Mouse (Mus musculus) heart, embryonic 14.5 days (tissue): ENCODE data around the gene Hes1. TPM values are rescaled to one million over a fixed set of nuclear protein-coding genes. Genes with fewer than 3 reads are reported as not detected.

Experiments
- ATAC-seq: fragments of 200-750 bp; cut with Nextera tagmentation; 2 replicates; pipeline ENCODE4 v1.8.0; 2017; ENCODE audit warnings: low read depth, moderate TSS enrichment; ENCODE audit not compliant: insufficient number of reproducible peaks, insufficient read depth, low FRiP score
- H3K27ac ChIP-seq, 2 experiments: fragments of 200-500 bp in 1 of 2; fragments of 300-500 bp in 1 of 2; sonication (generic) in 1 of 2; replicated peaks in 1 of 2; 2 replicates each; pipeline ENCODE4 v1.5.1; 2012 to 2014; ENCODE audit warnings: low read depth in 2 of 2, low read length in 2 of 2, control low read depth in 1 of 2, mild to moderate bottlenecking in 1 of 2, mixed read lengths in 1 of 2; ENCODE audit not compliant: control insufficient read depth in 1 of 2, insufficient read depth in 1 of 2
- H3K27me3 ChIP-seq: fragments of 300-500 bp; sonication (generic); 2 replicates; pipeline ENCODE4 v1.6.1; 2014; ENCODE audit warnings: mild to moderate bottlenecking, low read length, control low read depth; ENCODE audit not compliant: control insufficient read depth, insufficient read depth
- H3K36me3 ChIP-seq: fragments of 300-500 bp; sonication (generic); 2 replicates; pipeline ENCODE4 v1.6.1; 2014; ENCODE audit warnings: mild to moderate bottlenecking, control low read depth, low read length, mixed read lengths; ENCODE audit not compliant: control insufficient read depth, insufficient read depth
- H3K4me1 ChIP-seq, 2 experiments: fragments of 200-500 bp in 1 of 2; fragments of 300-500 bp in 1 of 2; sonication (generic) in 1 of 2; 2 replicates each; pipeline ENCODE4 v1.6.1; 2012 to 2014; ENCODE audit warnings: low read length in 2 of 2, control low read depth in 1 of 2, mixed read lengths in 1 of 2; ENCODE audit not compliant: control insufficient read depth in 2 of 2, insufficient read depth in 2 of 2
- H3K4me2 ChIP-seq: fragments of 300-500 bp; sonication (generic); 2 replicates; pipeline ENCODE4 v1.6.1; 2014; ENCODE audit warnings: mild to moderate bottlenecking, low read length
- H3K4me3 ChIP-seq, 2 experiments: fragments of 200-500 bp in 1 of 2; fragments of 300-500 bp in 1 of 2; sonication (generic) in 1 of 2; 2 replicates each; pipeline ENCODE4 v1.5.1; 2012 to 2014; ENCODE audit warnings: low read length in 2 of 2, mild to moderate bottlenecking in 2 of 2, control low read depth in 1 of 2, low read depth in 1 of 2, moderate library complexity in 1 of 2; ENCODE audit not compliant: control insufficient read depth in 1 of 2, insufficient read depth in 1 of 2
- H3K9ac ChIP-seq: fragments of 300-500 bp; sonication (generic); 2 replicates; pipeline ENCODE4 v1.6.1; 2014; ENCODE audit warnings: mild to moderate bottlenecking, low read length
- H3K9me3 ChIP-seq: fragments of 300-500 bp; sonication (generic); 2 replicates; pipeline ENCODE4 v1.6.1; 2016; ENCODE audit warnings: low read length, control low read depth; ENCODE audit not compliant: control insufficient read depth
- WGBS: fragments of 180-500 bp; shearing (Covaris S2); extraction: QIAGEN DNeasy Blood & Tissue Kit; methylation state at CpG from one replicate; pipeline ENCODE4 v1.1.7; 2014; 5-methylcytosine and 5-hydroxymethylcytosine counted together
- polyA plus RNA-seq: library from polyadenylated mRNA; unstranded; fragments of >200 nt; fragmentation: Nextera tagmentation; extraction: Ambion mirVana; gene quantifications from 2 replicates; pipeline ENCODE4 v1.2.1, GENCODE M21; 2014

Gene Hes1
- 23.1 and 25.4 TPM in 2 replicates for polyA plus RNA-seq

DNA sequence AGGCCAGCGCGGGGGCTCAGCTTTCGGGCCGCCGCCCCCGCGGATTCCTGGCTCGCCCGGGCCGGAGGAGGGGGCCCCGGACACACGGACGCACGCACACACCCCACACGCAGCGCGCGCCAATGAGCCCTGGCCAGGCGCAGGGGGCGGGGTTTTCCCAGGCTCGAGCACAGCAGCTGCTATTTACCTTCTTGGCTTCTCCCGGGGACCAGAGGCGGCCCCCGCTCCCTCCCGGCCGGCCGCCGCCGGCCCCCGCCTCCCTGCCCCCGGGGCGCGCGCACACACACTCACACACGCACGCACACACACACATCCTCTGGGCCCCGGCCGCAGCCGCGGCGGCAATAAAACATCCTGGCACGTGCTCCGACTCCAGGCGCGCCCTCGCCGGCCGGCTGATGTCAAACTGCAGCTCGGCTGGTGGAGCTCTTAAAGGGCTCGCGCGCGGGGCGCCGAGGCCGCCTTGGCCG lies at the start of gene Hes1:
Hes1 (plus strand) TSS at position 401 of the 470 bp plus-strand sequence.
- peaks cover 41 to 51% of the 10 kb centered on the region in 2 experiments for H3K4me1 ChIP-seq
- no peaks in the 10 kb centered on the region for H3K9me3 ChIP-seq
- H3K9ac ChIP-seq: peak within 1 kb of the TSS; percentile 90
- H3K36me3 ChIP-seq: no peaks in the 10 kb centered on the region
- no peaks in the 10 kb centered on the region for H3K27me3 ChIP-seq
- ATAC-seq: peak; percentile 81
- H3K4me3 ChIP-seq: peak within 1 kb of the TSS; percentile 77 to 80
- peak within 1 kb of the TSS; percentile 86 for H3K4me2 ChIP-seq
- 0% methylated on average over 33 of the region's 57 CpGs for WGBS
- peak within 1 kb of the TSS; percentile 97 to 100 for H3K27ac ChIP-seq

DNA sequence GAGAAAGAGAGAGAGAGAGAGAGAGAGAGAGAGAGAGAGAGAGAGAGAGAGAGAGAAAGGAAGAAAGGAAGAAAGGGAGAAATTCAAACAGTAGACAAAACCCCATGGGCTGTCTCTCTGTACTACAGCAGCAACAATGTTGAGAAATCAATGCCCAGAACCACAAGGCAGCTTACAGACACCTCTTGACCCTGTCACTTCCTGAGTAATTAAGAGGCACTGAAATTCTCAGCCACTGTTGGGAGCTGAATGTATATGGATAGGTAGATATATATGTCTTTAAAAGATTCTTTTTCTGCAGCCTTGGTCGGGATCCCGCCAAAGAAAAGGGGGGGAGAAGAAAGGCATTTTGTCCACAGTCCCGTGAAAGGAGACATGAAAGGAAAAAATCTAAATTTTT lies 48.1 kb upstream of the Hes1 start:
- Histone ChIP-seq H3K4me3 (no peak overlapping the region), H3K9ac (no peak overlapping the region), H3K9me3 (no peaks in the 10 kb centered on the region), H3K27ac (no peak overlapping the region), H3K27me3 (0 out of 2 replicates have a peak, but pooled peaks cover 4% of the 10 kb centered on the region), H3K4me1 (peaks cover 5 to 16% of the 10 kb centered on the region in 2 experiments; a peak in 3 of 4 replicates), H3K4me2 (no peak overlapping the region), H3K36me3 (no peaks in the 10 kb centered on the region)
- no peak for ATAC-seq
- 55% methylated on average over 3 of the region's 3 CpGs for WGBS

DNA sequence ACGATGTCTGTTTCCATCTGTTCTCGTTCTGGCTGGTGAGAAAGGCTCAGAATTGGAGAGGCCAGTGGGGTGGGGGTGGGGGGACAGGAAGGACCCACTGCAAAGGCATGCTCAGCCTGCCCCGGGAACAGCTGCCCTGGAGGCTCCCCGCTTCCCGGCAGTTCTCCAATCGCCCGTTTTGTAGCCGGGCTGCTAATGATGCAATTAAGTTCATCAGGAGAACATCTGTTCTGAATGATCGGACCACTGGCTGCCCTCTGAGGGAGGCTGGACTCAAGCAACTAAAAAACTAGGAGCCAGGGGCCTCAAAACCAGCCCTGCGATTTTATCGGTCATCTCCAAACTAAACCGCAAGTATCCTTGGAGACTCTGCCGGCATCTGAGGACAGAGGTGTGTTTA lies 44.1 kb upstream of the Hes1 start:
- Histone ChIP-seq H3K9ac (no peak overlapping the region), H3K27me3 (peaks cover 7% of the 10 kb centered on the region; the same call in 1 of the 2 replicates), H3K36me3 (no peaks in the 10 kb centered on the region), H3K4me1 (peaks cover 12 to 16% of the 10 kb centered on the region in 2 experiments), H3K4me3 (no peak overlapping the region), H3K4me2 (no peak overlapping the region), H3K27ac (no peak overlapping the region), H3K9me3 (no peaks in the 10 kb centered on the region)
- 27% methylated on average over 13 of the region's 13 CpGs for WGBS
- no peak for ATAC-seq

GRCm38 (mm10) chr16:30022352-30022751 lies 41.8 kb upstream of the Hes1 start:
- no peak overlapping the region for H3K4me3 ChIP-seq
- no peak for ATAC-seq
- peaks cover 7% of the 10 kb centered on the region; the same call in 1 of the 2 replicates for H3K27me3 ChIP-seq
- H3K27ac ChIP-seq: no peak overlapping the region
- H3K4me2 ChIP-seq: no peak overlapping the region
- H3K4me1 ChIP-seq: peaks cover 8 to 16% of the 10 kb centered on the region in 2 experiments
- H3K9ac ChIP-seq: no peak overlapping the region
- H3K9me3 ChIP-seq: no peaks in the 10 kb centered on the region
- WGBS: 76% methylated on average over 6 of the region's 6 CpGs
- no peaks in the 10 kb centered on the region for H3K36me3 ChIP-seq

DNA sequence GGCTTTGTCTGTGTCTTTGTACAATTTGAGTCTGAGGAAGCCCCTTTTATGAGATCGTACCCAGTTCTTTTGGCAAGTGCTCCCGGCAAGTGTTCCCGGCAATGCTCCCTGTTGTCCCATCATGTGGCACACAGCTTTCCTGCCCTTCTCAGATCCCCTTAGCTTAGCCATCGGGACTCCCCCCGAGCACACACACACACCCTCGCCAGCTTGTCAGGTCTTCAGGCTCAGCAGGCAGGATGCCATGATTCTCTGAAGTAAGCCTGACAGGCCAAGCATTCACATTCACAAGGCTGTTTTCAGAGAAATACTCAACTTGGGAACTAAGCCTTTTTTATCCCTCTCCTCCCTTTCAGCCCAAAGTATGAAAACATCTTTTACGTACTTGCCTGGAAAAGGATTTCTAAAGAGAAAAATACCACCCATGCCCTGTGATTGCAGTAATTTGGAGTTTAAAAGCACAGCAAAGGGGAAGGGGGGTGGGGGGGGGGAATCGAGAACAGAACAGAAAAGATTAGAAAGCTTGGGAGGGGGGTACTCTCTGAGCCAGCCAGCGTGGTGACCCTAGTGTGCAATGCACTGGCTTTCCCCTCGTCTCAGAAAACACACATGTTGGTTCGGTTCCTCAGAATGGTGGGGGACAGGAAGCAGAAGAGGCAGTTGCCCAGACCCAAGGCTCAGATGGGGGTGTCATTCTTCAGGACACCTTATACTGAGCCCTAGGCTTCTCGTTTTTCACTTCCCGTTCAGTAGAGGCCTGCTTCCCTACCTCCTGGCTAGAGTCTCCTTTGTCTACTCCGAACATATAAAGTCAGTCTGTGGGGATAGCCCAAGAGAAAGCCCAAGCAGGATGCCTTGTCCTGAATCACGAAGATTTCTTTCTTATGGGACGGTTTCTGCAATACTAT lies 41.0 kb upstream of the Hes1 start:
- 72% methylated on average over 16 of the region's 16 CpGs for WGBS

DNA sequence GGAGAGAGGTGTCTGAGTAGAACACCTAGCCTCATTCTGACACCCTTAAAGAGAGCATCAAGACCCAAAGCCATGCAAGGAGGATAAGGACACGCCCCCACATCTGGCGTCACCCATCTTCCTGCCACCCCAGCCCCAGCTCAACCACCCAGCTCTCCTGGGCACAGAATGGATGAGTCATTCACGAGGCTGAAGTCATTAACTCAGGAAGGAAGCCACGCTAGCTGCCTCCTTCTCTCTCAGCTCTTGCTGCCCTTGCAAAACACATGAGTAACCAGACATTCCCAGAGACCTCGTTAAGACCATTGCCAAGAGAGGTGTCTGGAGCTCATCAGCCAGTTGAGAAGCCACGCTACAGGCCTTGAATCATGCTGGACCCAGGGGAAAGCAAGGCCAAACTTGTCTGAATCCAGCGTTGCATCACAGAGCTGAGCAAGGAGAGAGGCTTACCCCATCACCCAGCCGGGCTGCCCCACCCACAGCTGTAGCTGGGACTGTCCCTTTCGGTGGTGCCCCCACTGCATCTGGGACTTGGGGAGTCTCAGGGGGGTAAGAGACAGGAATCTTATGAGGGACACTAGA lies 39.4 kb upstream of the Hes1 start:
- H3K4me2 ChIP-seq: no peak overlapping the region
- no peaks in the 10 kb centered on the region for H3K36me3 ChIP-seq
- no peak; the same call in 1 of the 2 replicates for ATAC-seq
- 43% methylated on average over 9 of the region's 9 CpGs for WGBS
- H3K4me3 ChIP-seq: no peak overlapping the region
- no peak overlapping the region for H3K9ac ChIP-seq
- peaks cover 8 to 15% of the 10 kb centered on the region in 2 experiments for H3K4me1 ChIP-seq
- peaks cover 3% of the 10 kb centered on the region; the same call in 1 of the 2 replicates for H3K27me3 ChIP-seq
- no peak overlapping the region for H3K27ac ChIP-seq
- H3K9me3 ChIP-seq: no peaks in the 10 kb centered on the region

More for the DNA sequence above, 41.0 kb upstream of the Hes1 start:
- Histone ChIP-seq H3K4me1 (peaks cover 8 to 16% of the 10 kb centered on the region in 2 experiments), H3K4me3 (no peak overlapping the region), H3K4me2 (no peak overlapping the region), H3K27ac (no peak overlapping the region), H3K27me3 (peaks cover 7% of the 10 kb centered on the region; the same call in 1 of the 2 replicates), H3K9me3 (no peaks in the 10 kb centered on the region), H3K36me3 (no peaks in the 10 kb centered on the region), H3K9ac (no peak overlapping the region)
- no peak for ATAC-seq

DNA sequence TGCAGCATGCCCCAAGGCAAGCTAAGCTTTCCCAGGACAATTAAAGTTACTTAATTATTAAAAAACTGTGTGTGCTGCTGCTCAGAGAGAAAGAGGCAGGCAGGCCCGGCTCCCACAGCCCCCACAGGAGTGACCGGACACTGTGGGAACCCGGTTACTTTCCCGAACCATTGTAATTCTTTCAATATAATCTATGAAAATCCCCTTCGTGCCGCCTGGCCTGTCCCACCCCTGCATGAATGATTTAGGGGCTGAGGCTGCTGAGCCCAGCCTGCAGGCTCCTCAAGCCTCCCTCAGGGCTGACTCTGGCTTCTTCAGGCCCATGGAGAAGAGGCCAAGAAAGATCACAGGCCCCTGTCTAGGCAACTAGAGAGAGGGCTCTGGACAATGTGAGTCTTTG lies 36.0 kb upstream of the Hes1 start:
- H3K4me3 ChIP-seq: no peak overlapping the region

More for the DNA sequence above, 36.0 kb upstream of the Hes1 start:
- ATAC-seq: no peak
- H3K4me1 ChIP-seq: peaks cover 0 to 11% of the 10 kb centered on the region in 2 experiments; a peak in 3 of 4 replicates
- no peak overlapping the region for H3K27ac ChIP-seq
- no peaks in the 10 kb centered on the region for H3K36me3 ChIP-seq
- no peak overlapping the region for H3K9ac ChIP-seq
- no peak overlapping the region for H3K4me2 ChIP-seq
- 82% methylated on average over 6 of the region's 6 CpGs for WGBS
- H3K27me3 ChIP-seq: no peaks in the 10 kb centered on the region; the same call in 1 of the 2 replicates
- no peaks in the 10 kb centered on the region for H3K9me3 ChIP-seq
